Mouse (Mus musculus): ENCODE measurements at regions not wholly inside any gene's neighbourhood (a gene's known extent, or its start where the extent isn't known, plus 50 kb on each side); places are given as distances from the start of the nearest gene placed in this dataset.
A peak's percentile ranks its signal among the peaks of the same experiment; 100 is the strongest.

- Histone ChIP-seq H3K4me3 (ENCODE audit: low read depth, low read length) (no peak overlapping the region), H3K9ac (ENCODE audit: low read length) (no peak overlapping the region), H3K27ac (ENCODE audit: low read depth) (no peak overlapping the region; the same call in 1 of the 2 replicates), H3K36me3 (ENCODE audit: control insufficient read depth, insufficient read depth, low read length) (no peaks in the 10 kb centered on the region), H3K27me3 (replicated peaks; ENCODE audit: control insufficient read depth, insufficient read depth, low read length) (no peaks in the 10 kb centered on the region), H3K4me1 (replicated peaks; ENCODE audit: control insufficient read depth, insufficient read depth, low read length) (no peaks in the 10 kb centered on the region; the same call in none of the 2 replicates), H3K9me3 (ENCODE audit: control insufficient read depth, low read length) (no peaks in the 10 kb centered on the region), H3K4me2 (ENCODE audit: low read length) (no peak overlapping the region)
- ATAC-seq (replicated peaks; ENCODE audit: low FRiP score, low TSS enrichment, low read depth) (no peak), DNase-seq (ENCODE audit: low spot score) (no peak)
- 23% methylated on average over 6 of the region's 6 CpGs for WGBS
Measured at GRCm38 (mm10) chr9:87649015-87649978, 81.8 kb downstream of the Tbx18 start.

- H3K4me1 ChIP-seq (replicated peaks; ENCODE audit: control insufficient read depth, insufficient read depth, low read length): no peaks in the 10 kb centered on the region; the same call in none of the 2 replicates
- no peaks in the 10 kb centered on the region for H3K36me3 ChIP-seq (ENCODE audit: control insufficient read depth, insufficient read depth, low read length)
- WGBS: 69% methylated on average over 5 of the region's 5 CpGs
- DNase-seq (ENCODE audit: low spot score) (no peak), ATAC-seq (replicated peaks; ENCODE audit: low FRiP score, low TSS enrichment, low read depth) (no peak)
- no peak overlapping the region for H3K4me2 ChIP-seq (ENCODE audit: low read length)
- H3K9ac ChIP-seq (ENCODE audit: low read length): no peak overlapping the region
- H3K9me3 ChIP-seq (ENCODE audit: control insufficient read depth, low read length): no peaks in the 10 kb centered on the region
- H3K4me3 ChIP-seq (ENCODE audit: low read depth, low read length): no peak overlapping the region
- H3K27ac ChIP-seq (ENCODE audit: low read depth): no peak overlapping the region
- no peaks in the 10 kb centered on the region for H3K27me3 ChIP-seq (replicated peaks; ENCODE audit: control insufficient read depth, insufficient read depth, low read length)
Measured at GRCm38 (mm10) chr9:87648317-87648716, 82.7 kb downstream of the Tbx18 start.

- Histone ChIP-seq H3K4me3 (ENCODE audit: low read depth, low read length) (no peak overlapping the region), H3K36me3 (ENCODE audit: control insufficient read depth, insufficient read depth, low read length) (no peaks in the 10 kb centered on the region), H3K27me3 (replicated peaks; ENCODE audit: control insufficient read depth, insufficient read depth, low read length) (no peaks in the 10 kb centered on the region), H3K9ac (ENCODE audit: low read length) (no peak overlapping the region), H3K9me3 (ENCODE audit: control insufficient read depth, low read length) (no peaks in the 10 kb centered on the region), H3K27ac (ENCODE audit: low read depth) (no peak overlapping the region), H3K4me2 (ENCODE audit: low read length) (no peak overlapping the region), H3K4me1 (replicated peaks; ENCODE audit: control insufficient read depth, insufficient read depth, low read length) (no peaks in the 10 kb centered on the region; the same call in none of the 2 replicates)
- DNase-seq (ENCODE audit: low spot score) (no peak), ATAC-seq (replicated peaks; ENCODE audit: low FRiP score, low TSS enrichment, low read depth) (no peak)
- WGBS: 81% methylated on average over 5 of the region's 5 CpGs
Measured at GRCm38 (mm10) chr9:87645032-87645431, 86.0 kb downstream of the Tbx18 start.

GRCm38 (mm10) chr9:87633863-87634630 is 97.0 kb downstream of the Tbx18 start:
- Histone ChIP-seq H3K36me3 (ENCODE audit: control insufficient read depth, insufficient read depth, low read length) (no peaks in the 10 kb centered on the region), H3K4me1 (replicated peaks; ENCODE audit: control insufficient read depth, insufficient read depth, low read length) (no peaks in the 10 kb centered on the region), H3K4me2 (ENCODE audit: low read length) (no peak overlapping the region), H3K9me3 (ENCODE audit: control insufficient read depth, low read length) (no peaks in the 10 kb centered on the region), H3K9ac (ENCODE audit: low read length) (no peak overlapping the region), H3K27ac (ENCODE audit: low read depth) (no peak overlapping the region), H3K4me3 (ENCODE audit: low read depth, low read length) (no peak overlapping the region), H3K27me3 (replicated peaks; ENCODE audit: control insufficient read depth, insufficient read depth, low read length) (no peaks in the 10 kb centered on the region)
- WGBS: 51% methylated on average over 5 of the region's 5 CpGs
- DNase-seq (ENCODE audit: low spot score) (no peak), ATAC-seq (replicated peaks; ENCODE audit: low FRiP score, low TSS enrichment, low read depth) (no peak)

GRCm38 (mm10) chr9:87626432-87626831 is 104.6 kb downstream of the Tbx18 start:
- WGBS: 40% methylated on average over 3 of the region's 3 CpGs
- Histone ChIP-seq H3K4me2 (ENCODE audit: low read length) (no peak overlapping the region), H3K36me3 (ENCODE audit: control insufficient read depth, insufficient read depth, low read length) (no peaks in the 10 kb centered on the region), H3K9me3 (ENCODE audit: control insufficient read depth, low read length) (no peaks in the 10 kb centered on the region), H3K27me3 (replicated peaks; ENCODE audit: control insufficient read depth, insufficient read depth, low read length) (no peaks in the 10 kb centered on the region), H3K4me1 (replicated peaks; ENCODE audit: control insufficient read depth, insufficient read depth, low read length) (0 out of 2 replicates have a peak, but pooled peaks cover 3% of the 10 kb centered on the region), H3K27ac (ENCODE audit: low read depth) (no peak overlapping the region), H3K4me3 (ENCODE audit: low read depth, low read length) (no peak overlapping the region), H3K9ac (ENCODE audit: low read length) (no peak overlapping the region)
- DNase-seq (ENCODE audit: low spot score): no peak
- no peak for ATAC-seq (replicated peaks; ENCODE audit: low FRiP score, low TSS enrichment, low read depth)

- Histone ChIP-seq H3K4me2 (ENCODE audit: low read length) (no peak overlapping the region; the same call in 1 of the 2 replicates), H3K9ac (ENCODE audit: low read length) (no peak overlapping the region), H3K36me3 (ENCODE audit: control insufficient read depth, insufficient read depth, low read length) (no peaks in the 10 kb centered on the region), H3K9me3 (ENCODE audit: control insufficient read depth, low read length) (no peaks in the 10 kb centered on the region), H3K4me3 (ENCODE audit: low read depth, low read length) (no peak overlapping the region), H3K27me3 (replicated peaks; ENCODE audit: control insufficient read depth, insufficient read depth, low read length) (no peaks in the 10 kb centered on the region), H3K4me1 (replicated peaks; ENCODE audit: control insufficient read depth, insufficient read depth, low read length) (no peaks in the 10 kb centered on the region), H3K27ac (ENCODE audit: low read depth) (no peak overlapping the region)
- ATAC-seq (replicated peaks; ENCODE audit: low FRiP score, low TSS enrichment, low read depth) (0 out of 2 replicates have a peak, but pooled peaks have one; percentile 23), DNase-seq (ENCODE audit: low spot score) (no peak)
- WGBS: 24% methylated on average over 7 of the region's 7 CpGs
Measured at GRCm38 (mm10) chr9:87618238-87618673, 112.8 kb downstream of the Tbx18 start.

GRCm38 (mm10) chr9:87607878-87608631 is 123.0 kb downstream of the Tbx18 start:
- H3K4me1 ChIP-seq (replicated peaks; ENCODE audit: control insufficient read depth, insufficient read depth, low read length): no peaks in the 10 kb centered on the region
- H3K27me3 ChIP-seq (replicated peaks; ENCODE audit: control insufficient read depth, insufficient read depth, low read length): no peaks in the 10 kb centered on the region
- no peaks in the 10 kb centered on the region for H3K9me3 ChIP-seq (ENCODE audit: control insufficient read depth, low read length)
- ATAC-seq (replicated peaks; ENCODE audit: low FRiP score, low TSS enrichment, low read depth) (no peak), DNase-seq (ENCODE audit: low spot score) (no peak)
- no peaks in the 10 kb centered on the region for H3K36me3 ChIP-seq (ENCODE audit: control insufficient read depth, insufficient read depth, low read length)
- H3K9ac ChIP-seq (ENCODE audit: low read length): no peak overlapping the region
- no peak overlapping the region for H3K27ac ChIP-seq (ENCODE audit: low read depth)
- WGBS: 30% methylated on average over 10 of the region's 10 CpGs
- H3K4me3 ChIP-seq (ENCODE audit: low read depth, low read length): no peak overlapping the region
- H3K4me2 ChIP-seq (ENCODE audit: low read length): no peak overlapping the region

- H3K9ac ChIP-seq (ENCODE audit: low read length): no peak overlapping the region
- no peaks in the 10 kb centered on the region for H3K4me1 ChIP-seq (replicated peaks; ENCODE audit: control insufficient read depth, insufficient read depth, low read length)
Measured at GRCm38 (mm10) chr9:87575591-87575990, 155.5 kb downstream of the Tbx18 start.

More at GRCm38 (mm10) chr9:87575591-87575990, 155.5 kb downstream of the Tbx18 start:
- DNase-seq (ENCODE audit: low spot score): no peak
- Histone ChIP-seq H3K27ac (ENCODE audit: low read depth) (no peak overlapping the region), H3K36me3 (ENCODE audit: control insufficient read depth, insufficient read depth, low read length) (no peaks in the 10 kb centered on the region), H3K27me3 (replicated peaks; ENCODE audit: control insufficient read depth, insufficient read depth, low read length) (no peaks in the 10 kb centered on the region), H3K4me2 (ENCODE audit: low read length) (no peak overlapping the region), H3K4me3 (ENCODE audit: low read depth, low read length) (no peak overlapping the region), H3K9me3 (ENCODE audit: control insufficient read depth, low read length) (no peaks in the 10 kb centered on the region)
- 43% methylated on average over 2 of the region's 2 CpGs for WGBS
- no peak for ATAC-seq (replicated peaks; ENCODE audit: low FRiP score, low TSS enrichment, low read depth)
